In genomic region chr17:86633131-86633530, GRCm38 (mm10) we compare ENCODE assay signal across 28 mouse cellular contexts.
DNase-seq lines count a peak whose midpoint lies in the region; ATAC-seq lines count a peak whose summit lies in the region.
"Had no signal": no experiment of that assay in that cellular context is flagged by ENCODE, and none has a peak within 500 bp of the region (broad histone marks: within the 10 kb centered on the region; RNA-seq: fewer than 3 reads in every experiment).

No protein-coding gene starts in this region.

- H3K27ac ChIP-seq in kidney, embryonic 14.5 days (ENCODE audit: low read depth, low read length), result no peak overlapping the region
- H3K27ac ChIP-seq: embryonic facial prominence, embryonic 12.5 days; hindbrain, embryonic 12.5 days; liver, embryonic 12.5 days; midbrain, embryonic 15.5 days; neural tube, embryonic 13.5 days had no signal

- WGBS in kidney, embryonic 14.5 days, result 85% methylated on average over 4 of the region's 4 CpGs

- intact Hi-C loops in gastrocnemius, postnatal 36 days (cut with DNase I), result no loop called here

- no peak for ATAC-seq in kidney, embryonic 14.5 days (ENCODE audit: low FRiP score, low TSS enrichment)
- ATAC-seq: intestine, postnatal 0 days; liver, embryonic 12.5 days; midbrain, embryonic 15.5 days; Patski had no signal

- H3K36me3 ChIP-seq in kidney, embryonic 14.5 days (ENCODE audit: control insufficient read depth, insufficient read depth, low read length), result peaks cover 4% of the 10 kb centered on the region; the same call in 1 of the 2 replicates
- H3K36me3 ChIP-seq: G1E; hindbrain, embryonic 12.5 days; liver, embryonic 12.5 days; midbrain, embryonic 15.5 days had no signal

- no peak overlapping the region for H3K9ac ChIP-seq in kidney, embryonic 14.5 days (ENCODE audit: low read depth, low read length)
- H3K9ac ChIP-seq: embryonic facial prominence, embryonic 12.5 days; heart, embryonic 12.5 days; hindbrain, embryonic 12.5 days; liver, embryonic 12.5 days; midbrain, embryonic 15.5 days; neural tube, embryonic 13.5 days had no signal

- peak; percentile 8 for DNase-seq in gastrocnemius, adult 18-20 months (ENCODE audit: low spot score)
- no peak for DNase-seq in gastrocnemius, postnatal 36 days
- DNase-seq in kidney, adult 8-10 months, result peak; percentile 4 to 35
- DNase-seq in lung, postnatal 36 days, result peak; percentile 30
- DNase-seq in lung, postnatal 14 days, result no peak
- DNase-seq in thymus, postnatal 4 days, result no peak
- DNase-seq: adrenal gland, postnatal 25 days; B cell, adult 2 months; cerebellum, adult 18-20 months; cerebellum, postnatal 25 days; layer of hippocampus, postnatal 36 days; lung, adult 18-20 months; lung, postnatal 4 days; retina, postnatal 1 day; right cerebral cortex, postnatal 25 days; spleen, adult 18-20 months had no signal

- no peak overlapping the region for H3K4me3 ChIP-seq in kidney, embryonic 14.5 days (ENCODE audit: low read length)
- H3K4me3 ChIP-seq: embryonic facial prominence, embryonic 12.5 days; heart, embryonic 12.5 days; hindbrain, embryonic 12.5 days; liver, embryonic 12.5 days; midbrain, embryonic 15.5 days; myocyte; neural tube, embryonic 13.5 days had no signal

- no peak overlapping the region for H3K4me2 ChIP-seq in kidney, embryonic 14.5 days (replicated peaks; ENCODE audit: low read depth, low read length)
- H3K4me2 ChIP-seq: embryonic facial prominence, embryonic 12.5 days; heart, embryonic 12.5 days; hindbrain, embryonic 12.5 days; liver, embryonic 12.5 days; midbrain, embryonic 15.5 days; neural tube, embryonic 13.5 days had no signal

- H3K9me3 ChIP-seq in kidney, embryonic 14.5 days (ENCODE audit: control insufficient read depth, low read length), result no peaks in the 10 kb centered on the region
- H3K9me3 ChIP-seq: embryonic facial prominence, embryonic 12.5 days; heart, embryonic 12.5 days; hindbrain, embryonic 12.5 days; liver, embryonic 12.5 days; midbrain, embryonic 15.5 days; neural tube, embryonic 13.5 days had no signal

- H3K4me1 ChIP-seq in kidney, embryonic 14.5 days (ENCODE audit: control insufficient read depth, insufficient read depth, low read length), result no peaks in the 10 kb centered on the region
- H3K4me1 ChIP-seq: embryonic facial prominence, embryonic 12.5 days; heart, embryonic 12.5 days; hindbrain, embryonic 12.5 days; liver, embryonic 12.5 days; midbrain, embryonic 15.5 days; neural tube, embryonic 13.5 days had no signal

- H3K27me3 ChIP-seq in kidney, embryonic 14.5 days (ENCODE audit: control insufficient read depth, insufficient read depth, low read length), result no peaks in the 10 kb centered on the region
- H3K27me3 ChIP-seq: CH12.LX; embryonic facial prominence, embryonic 12.5 days; heart, embryonic 12.5 days; hindbrain, embryonic 12.5 days; liver, embryonic 12.5 days; midbrain, embryonic 15.5 days; neural tube, embryonic 13.5 days; Patski had no signal

Comparison
In these comparisons a context has a peak if more than half of its experiments do, and no peak if none do; other contexts are left out.
1. DNase-seq: peak in gastrocnemius, adult 18-20 months (single experiment), kidney, adult 8-10 months (2 of 2) and lung, postnatal 36 days (single experiment); none in gastrocnemius, postnatal 36 days (0 of 2), lung, postnatal 14 days (single experiment) and thymus, postnatal 4 days (single experiment).